10 mouse cellular contexts compared by ENCODE assay signal in the genomic region with DNA sequence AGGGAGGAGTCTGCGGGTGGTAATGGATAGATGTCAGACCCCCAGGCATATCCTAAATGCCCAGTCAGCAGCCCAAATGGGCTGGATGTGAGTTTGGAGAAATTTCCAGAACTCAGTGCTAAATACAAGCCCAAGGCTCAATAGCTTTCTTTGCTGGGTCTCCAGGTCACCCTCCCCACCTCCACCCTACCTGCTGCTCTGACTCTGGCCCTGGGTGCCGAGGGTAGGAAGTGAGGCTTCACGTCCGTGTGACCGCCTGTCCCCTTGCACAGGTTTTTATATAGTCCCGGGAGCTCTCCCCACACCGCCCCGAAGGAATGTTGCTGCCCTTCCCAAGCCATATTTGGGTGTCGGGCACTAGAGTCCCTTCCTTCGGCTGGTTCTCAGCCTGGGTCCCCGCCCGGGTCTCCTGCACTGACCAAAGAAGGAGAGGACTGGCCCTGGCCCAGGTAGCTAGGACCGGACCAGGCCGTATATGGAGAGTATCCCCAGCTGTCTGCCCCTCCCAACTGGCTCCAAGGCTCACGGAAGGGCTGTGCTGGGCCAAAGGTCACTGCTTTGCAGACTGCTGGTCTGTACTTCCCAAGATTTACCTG. TPM values are rescaled to one million over a fixed set of nuclear protein-coding genes. Genes with fewer than 3 reads are reported as not detected.
DNase-seq lines count a peak whose midpoint lies in the region; ATAC-seq lines count a peak whose summit lies in the region.
"Had no signal": no experiment of that assay in that cellular context is flagged by ENCODE, and none has a peak within 500 bp of the region (broad histone marks: within the 10 kb centered on the region; RNA-seq: fewer than 3 reads in every experiment).

Gene Acta1 (minus strand): TSS at position 250 of the 596 bp plus-strand sequence.

- no peak within 1 kb of the TSS for H3K9ac ChIP-seq in forebrain, embryonic 13.5 days
- H3K9ac ChIP-seq in hindbrain, embryonic 14.5 days, result no peak within 1 kb of the TSS
- H3K9ac ChIP-seq: hindbrain, embryonic 12.5 days had no signal

- no peak for ATAC-seq in frontal cortex, adult (ENCODE audit: low TSS enrichment)
- ATAC-seq in forebrain, embryonic 13.5 days, result no peak
- ATAC-seq in hindbrain, embryonic 14.5 days (ENCODE audit: low FRiP score), result no peak

- peaks cover 64% of the 10 kb centered on the region for H3K27me3 ChIP-seq in forebrain, embryonic 13.5 days
- H3K27me3 ChIP-seq in hindbrain, embryonic 14.5 days (ENCODE audit: control insufficient read depth, insufficient read depth, low read length), result peaks cover 53% of the 10 kb centered on the region

- no peaks in the 10 kb centered on the region for H3K9me3 ChIP-seq in forebrain, embryonic 13.5 days (replicated peaks)
- H3K9me3 ChIP-seq in hindbrain, embryonic 14.5 days (ENCODE audit: control insufficient read depth, low read length), result no peaks in the 10 kb centered on the region
- H3K9me3 ChIP-seq: hindbrain, embryonic 12.5 days had no signal

- 26% methylated on average over 15 of the region's 15 CpGs for WGBS in forebrain, embryonic 13.5 days
- 27% methylated on average over 15 of the region's 15 CpGs for WGBS in hindbrain, embryonic 14.5 days

- peaks cover 21% of the 10 kb centered on the region for H3K4me1 ChIP-seq in forebrain, embryonic 13.5 days
- peaks cover 15% of the 10 kb centered on the region for H3K4me1 ChIP-seq in hindbrain, embryonic 14.5 days (replicated peaks; ENCODE audit: control insufficient read depth, insufficient read depth, low read length)

- no peak for DNase-seq in frontal cortex, adult 2 months (ENCODE audit: extremely low spot score in 1 of 2, low spot score in 1 of 2)
- no peak for DNase-seq in thymus, postnatal 0 days (ENCODE audit: low spot score)
- no peak for DNase-seq in thymus, adult 18-20 months
- peak in 1 of 2 experiments; percentile 5 for DNase-seq in heart, postnatal 14 days
- peak; percentile 42 for DNase-seq in yolk sac, embryonic 10.5 days (ENCODE audit: low spot score)
- DNase-seq in hindbrain, embryonic 14.5 days (ENCODE audit: low spot score), result no peak

- H3K4me3 ChIP-seq in forebrain, embryonic 13.5 days, result no peak within 1 kb of the TSS
- no peak within 1 kb of the TSS for H3K4me3 ChIP-seq in hindbrain, embryonic 14.5 days (replicated peaks; ENCODE audit: low read length)
- H3K4me3 ChIP-seq: hindbrain, embryonic 12.5 days had no signal

- intact Hi-C loops in heart, postnatal 14 days (cut with DNase I), result no loop called here

- no peak within 1 kb of the TSS for H3K4me2 ChIP-seq in forebrain, embryonic 13.5 days
- H3K4me2 ChIP-seq in hindbrain, embryonic 14.5 days (replicated peaks), result no peak within 1 kb of the TSS
- H3K4me2 ChIP-seq: hindbrain, embryonic 12.5 days had no signal

- H3K27ac ChIP-seq in forebrain, embryonic 13.5 days, result no peak within 1 kb of the TSS
- H3K27ac ChIP-seq in hindbrain, embryonic 14.5 days, result no peak within 1 kb of the TSS
- H3K27ac ChIP-seq: hindbrain, embryonic 12.5 days had no signal

- H3K36me3 ChIP-seq in forebrain, embryonic 13.5 days (ENCODE audit: poor library complexity, severe bottlenecking), result peaks cover 3% of the 10 kb centered on the region; the same call in 1 of the 2 replicates
- no peaks in the 10 kb centered on the region; the same call in 1 of the 2 replicates for H3K36me3 ChIP-seq in hindbrain, embryonic 14.5 days (replicated peaks; ENCODE audit: control insufficient read depth, insufficient read depth)

RNA-seq across cellular contexts. Expression of gene Acta1, which starts in this region (rescaled TPM):
- 20.1 and 24.7 TPM in 2 replicates for polyA plus RNA-seq in frontal cortex, adult 2 months (2012; rRNA removed)
- 14.5 and 22.3 TPM in 2 replicates for polyA plus RNA-seq in thymus, postnatal 0 days (2015; fragmentation: Nextera tagmentation; extraction: Ambion mirVana)
- total RNA-seq in heart, postnatal 14 days (2021), result 100 to 1,000 TPM; 284 to 359 TPM
- 1.7 and 3.1 TPM in 2 replicates for polyA plus RNA-seq in forebrain, embryonic 13.5 days (2015; fragmentation: Nextera tagmentation; extraction: Ambion mirVana)
- polyA plus RNA-seq in hindbrain, embryonic 14.5 days (2014; fragmentation: Nextera tagmentation; extraction: Ambion mirVana), result 5.3 and 6.6 TPM in 2 replicates
- total RNA-seq: megakaryocyte, adult 5-6 weeks had no signal
